Mouse (Mus musculus): ENCODE measurements around the gene Ifna7. TPM values are rescaled to one million over a fixed set of nuclear protein-coding genes. Genes with fewer than 3 reads are reported as not detected.

Gene Ifna7
- total and polyA plus RNA-seq, 3 experiments = not detected

- no peak overlapping the region for H3K4me3 ChIP-seq
- H3K9ac ChIP-seq (ENCODE audit: low read depth, low read length) = no peak overlapping the region
- no peaks in the 10 kb centered on the region for H3K4me1 ChIP-seq (ENCODE audit: control insufficient read depth, insufficient read depth, low read length)
- no peaks in the 10 kb centered on the region for H3K36me3 ChIP-seq (ENCODE audit: control insufficient read depth, insufficient read depth, low read length)
- no peaks in the 10 kb centered on the region for H3K79me2 ChIP-seq (replicated peaks; ENCODE audit: control insufficient read depth, insufficient read depth, low read length)
- TF ChIP-seq EP300 (IDR thresholded peaks at IDR 0.05; ENCODE audit: insufficient read depth, low read depth, low read length) = no peak
- TF ChIP-seq POLR2A (IDR thresholded peaks at IDR 0.05; ENCODE audit: insufficient read depth, low read depth, low read length) = no peak
- TF ChIP-seq CTCF (IDR thresholded peaks at IDR 0.05) = no peak
- intact Hi-C loops (cut with DNase I) = no loop called here
- no peaks in the 10 kb centered on the region for H3K27me3 ChIP-seq (ENCODE audit: control insufficient read depth, insufficient read depth, low read length)
- DNase-seq = no peak
- WGBS = 39% methylated on average over 3 of the region's 3 CpGs
- H3K27ac ChIP-seq = no peak overlapping the region
Observed at GRCm38 (mm10) chr4:88840058-88840457, 24.0 kb downstream of the Ifna7 start.

- Histone ChIP-seq H3K4me3 (no peak within 1 kb of the TSS), H3K79me2 (replicated peaks; ENCODE audit: control insufficient read depth, insufficient read depth, low read length) (no peaks in the 10 kb centered on the region), H3K4me1 (ENCODE audit: control insufficient read depth, insufficient read depth, low read length) (no peaks in the 10 kb centered on the region), H3K27me3 (ENCODE audit: control insufficient read depth, insufficient read depth, low read length) (no peaks in the 10 kb centered on the region), H3K9ac (ENCODE audit: low read depth, low read length) (no peak within 1 kb of the TSS), H3K27ac (no peak within 1 kb of the TSS), H3K36me3 (ENCODE audit: control insufficient read depth, insufficient read depth, low read length) (no peaks in the 10 kb centered on the region)
- TF ChIP-seq CTCF (IDR thresholded peaks at IDR 0.05) = no peak
- no peak for TF ChIP-seq EP300 (IDR thresholded peaks at IDR 0.05; ENCODE audit: insufficient read depth, low read depth, low read length)
- no peak for TF ChIP-seq POLR2A (IDR thresholded peaks at IDR 0.05; ENCODE audit: insufficient read depth, low read depth, low read length)
- no peak for DNase-seq
- 50% methylated on average over 2 of the region's 2 CpGs for WGBS
- intact Hi-C loops (cut with DNase I) = no loop called here
Observed at GRCm38 (mm10) chr4:88841438-88841911, 25.4 kb downstream of the Ifna7 start, which contains the start of gene Ifna4. Ifna4 (plus strand) TSS chr4:88841861.

- Histone ChIP-seq H3K9ac (ENCODE audit: low read depth, low read length) (no peak overlapping the region), H3K36me3 (ENCODE audit: control insufficient read depth, insufficient read depth, low read length) (no peaks in the 10 kb centered on the region), H3K27me3 (ENCODE audit: control insufficient read depth, insufficient read depth, low read length) (no peaks in the 10 kb centered on the region), H3K79me2 (replicated peaks; ENCODE audit: control insufficient read depth, insufficient read depth, low read length) (no peaks in the 10 kb centered on the region), H3K27ac (no peak overlapping the region), H3K4me3 (no peak overlapping the region), H3K4me1 (ENCODE audit: control insufficient read depth, insufficient read depth, low read length) (no peaks in the 10 kb centered on the region)
- DNase-seq = no peak
- 30% methylated on average over 2 of the region's 2 CpGs for WGBS
- intact Hi-C loops (cut with DNase I) = no loop called here
- TF ChIP-seq EP300 (IDR thresholded peaks at IDR 0.05; ENCODE audit: insufficient read depth, low read depth, low read length) = no peak
- peak; percentile 31 for TF ChIP-seq CTCF (IDR thresholded peaks at IDR 0.05)
- no peak for TF ChIP-seq POLR2A (IDR thresholded peaks at IDR 0.05; ENCODE audit: insufficient read depth, low read depth, low read length)
Observed at GRCm38 (mm10) chr4:88845334-88845733, 29.3 kb downstream of the Ifna7 start.

DNA sequence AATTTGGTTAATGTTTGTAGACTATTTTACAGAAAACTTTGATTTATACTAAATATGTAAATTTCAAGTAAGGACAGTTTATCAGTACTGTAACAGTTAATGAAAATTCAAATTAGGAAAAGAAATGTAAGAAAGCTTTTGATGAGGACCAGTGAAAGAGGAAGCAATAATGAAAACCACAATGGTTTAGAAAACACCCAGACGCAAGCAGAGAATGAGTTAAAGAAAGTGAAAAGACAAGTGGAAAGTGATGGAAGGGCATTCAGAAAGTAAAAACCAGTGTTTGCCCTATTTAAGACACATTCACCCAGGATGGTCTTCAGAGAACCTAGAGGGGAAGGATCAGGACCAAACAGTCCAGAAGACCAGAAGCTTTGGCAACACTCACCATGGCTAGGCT, 33.7 kb downstream of the Ifna7 start, which contains the start of gene Ifna1:
Ifna1 (plus strand) TSS at position 390 of the 400 bp plus-strand sequence.
- Histone ChIP-seq H3K4me3 (no peak within 1 kb of the TSS), H3K27ac (no peak within 1 kb of the TSS), H3K9ac (ENCODE audit: low read depth, low read length) (no peak within 1 kb of the TSS), H3K27me3 (ENCODE audit: control insufficient read depth, insufficient read depth, low read length) (no peaks in the 10 kb centered on the region), H3K36me3 (ENCODE audit: control insufficient read depth, insufficient read depth, low read length) (no peaks in the 10 kb centered on the region), H3K79me2 (replicated peaks; ENCODE audit: control insufficient read depth, insufficient read depth, low read length) (no peaks in the 10 kb centered on the region), H3K4me1 (ENCODE audit: control insufficient read depth, insufficient read depth, low read length) (no peaks in the 10 kb centered on the region)
- intact Hi-C loops (cut with DNase I) = no loop called here
- WGBS = 71% methylated on average over 1 of the region's 1 CpGs
- TF ChIP-seq CTCF (IDR thresholded peaks at IDR 0.05) (no peak), EP300 (IDR thresholded peaks at IDR 0.05; ENCODE audit: insufficient read depth, low read depth, low read length) (no peak), POLR2A (IDR thresholded peaks at IDR 0.05; ENCODE audit: insufficient read depth, low read depth, low read length) (no peak)
- no peak for DNase-seq

GRCm38 (mm10) chr4:88851026-88851763, 35.2 kb downstream of the Ifna7 start:
- H3K27ac ChIP-seq = no peak overlapping the region
- intact Hi-C loops (cut with DNase I) = no loop called here
- no peaks in the 10 kb centered on the region for H3K36me3 ChIP-seq (ENCODE audit: control insufficient read depth, insufficient read depth, low read length)
- H3K4me3 ChIP-seq = no peak overlapping the region
- no peaks in the 10 kb centered on the region for H3K79me2 ChIP-seq (replicated peaks; ENCODE audit: control insufficient read depth, insufficient read depth, low read length)
- H3K4me1 ChIP-seq (ENCODE audit: control insufficient read depth, insufficient read depth, low read length) = no peaks in the 10 kb centered on the region
- no peak overlapping the region for H3K9ac ChIP-seq (ENCODE audit: low read depth, low read length)
- no peak for DNase-seq
- TF ChIP-seq POLR2A (IDR thresholded peaks at IDR 0.05; ENCODE audit: insufficient read depth, low read depth, low read length) = no peak
- H3K27me3 ChIP-seq (ENCODE audit: control insufficient read depth, insufficient read depth, low read length) = no peaks in the 10 kb centered on the region
- whole genome bisulfite sequencing = 61% methylated on average over 4 of the region's 4 CpGs

GRCm38 (mm10) chr4:88859214-88859613, 43.2 kb downstream of the Ifna7 start:
- no peak overlapping the region for H3K4me3 ChIP-seq
- no peaks in the 10 kb centered on the region for H3K36me3 ChIP-seq (ENCODE audit: control insufficient read depth, insufficient read depth, low read length)
- H3K79me2 ChIP-seq (replicated peaks; ENCODE audit: control insufficient read depth, insufficient read depth, low read length) = no peaks in the 10 kb centered on the region
- H3K9ac ChIP-seq (ENCODE audit: low read depth, low read length) = no peak overlapping the region
- H3K27ac ChIP-seq = no peak overlapping the region
- H3K4me1 ChIP-seq (ENCODE audit: control insufficient read depth, insufficient read depth, low read length) = no peaks in the 10 kb centered on the region
- intact Hi-C loops (cut with DNase I) = no loop called here
- no peak for DNase-seq
- TF ChIP-seq EP300 (IDR thresholded peaks at IDR 0.05; ENCODE audit: insufficient read depth, low read depth, low read length) = no peak
- no peak for TF ChIP-seq CTCF (IDR thresholded peaks at IDR 0.05)
- no peak for TF ChIP-seq POLR2A (IDR thresholded peaks at IDR 0.05; ENCODE audit: insufficient read depth, low read depth, low read length)
- H3K27me3 ChIP-seq (ENCODE audit: control insufficient read depth, insufficient read depth, low read length) = no peaks in the 10 kb centered on the region
